Mouse (Mus musculus) midbrain, postnatal 0 days (tissue): ENCODE data around the gene Krt80. TPM values are rescaled to one million over a fixed set of nuclear protein-coding genes. Genes with fewer than 3 reads are reported as not detected.

Source experiments
- ATAC-seq: fragments of 200-750 bp; cut with Nextera tagmentation; 2 replicates; pipeline ENCODE4 v1.8.0; 2017; ENCODE audit warnings: moderate number of reproducible peaks, mild to moderate bottlenecking, moderate TSS enrichment, moderate library complexity; ENCODE audit not compliant: low FRiP score
- DNase-seq: peaks from one replicate; pipeline ENCODE4 v3.0.0-alpha.2; 2015; ENCODE audit warnings: low spot score
- H3K27ac ChIP-seq: fragments of 300-500 bp; sonication (generic); 2 replicates; pipeline ENCODE4 v1.5.1; 2014; ENCODE audit warnings: low read depth, mild to moderate bottlenecking, low read length, mixed read lengths
- H3K27me3 ChIP-seq: fragments of 300-500 bp; sonication (generic); 2 replicates; pipeline ENCODE4 v1.6.1; 2014; ENCODE audit warnings: low read length, control low read depth, mixed read lengths; ENCODE audit not compliant: insufficient read depth
- H3K36me3 ChIP-seq: fragments of 300-500 bp; sonication (generic); 2 replicates; pipeline ENCODE4 v1.6.1; 2014; ENCODE audit warnings: low read length, control low read depth, mixed read lengths; ENCODE audit not compliant: insufficient read depth
- H3K4me1 ChIP-seq: fragments of 300-500 bp; sonication (generic); 2 replicates; pipeline ENCODE4 v1.6.1; 2014; ENCODE audit warnings: mild to moderate bottlenecking, control low read depth, antibody characterized with exemption, low read length, mixed read lengths; ENCODE audit not compliant: insufficient read depth
- H3K4me2 ChIP-seq: fragments of 300-500 bp; sonication (generic); 2 replicates; pipeline ENCODE4 v1.6.1; 2014; ENCODE audit warnings: low read depth, mild to moderate bottlenecking, low read length, mixed read lengths; ENCODE audit not compliant: poor library complexity, severe bottlenecking
- H3K4me3 ChIP-seq: fragments of 300-500 bp; sonication (generic); 2 replicates; pipeline ENCODE4 v1.5.1; 2014; ENCODE audit warnings: low read depth, mild to moderate bottlenecking, low read length, moderate library complexity
- H3K9ac ChIP-seq: fragments of 300-500 bp; sonication (generic); replicated peaks from 2 replicates; pipeline ENCODE4 v1.6.1; 2014; ENCODE audit warnings: mild to moderate bottlenecking, low read length, moderate library complexity, mixed read lengths; ENCODE audit not compliant: poor library complexity, severe bottlenecking
- H3K9me3 ChIP-seq: fragments of 300-500 bp; sonication (generic); 2 replicates; pipeline ENCODE4 v1.6.1; 2016; ENCODE audit warnings: low read length, control low read depth
- CTCF ChIP-seq: IDR thresholded peaks from 2 replicates; pipeline ENCODE4 v1.5.1; 2016; ENCODE audit warnings: antibody characterized with exemption, mild to moderate bottlenecking
- WGBS: fragments of 180-500 bp; shearing (Covaris S2); extraction: QIAGEN DNeasy Blood & Tissue Kit; methylation state at CpG from one replicate; pipeline ENCODE4 v1.1.7; 2014; 5-methylcytosine and 5-hydroxymethylcytosine counted together
- polyA plus RNA-seq: library from polyadenylated mRNA; unstranded; fragments of >200 nt; fragmentation: Nextera tagmentation; extraction: Ambion mirVana; gene quantifications from 2 replicates; pipeline ENCODE4 v1.2.1, GENCODE M21; 2015
- total RNA-seq: library from RNA; depleted of rRNA; stranded (reverse); fragments of >200 nt; gene quantifications from 2 replicates; pipeline ENCODE4 v1.2.3, GENCODE M21; 2014

Gene Krt80
- total and polyA plus RNA-seq, 2 experiments from 2014 or later = 0.16 to 1.0 TPM

- Histone ChIP-seq H3K27ac (no peak within 1 kb of the TSS), H3K4me2 (no peak within 1 kb of the TSS), H3K9ac (no peak within 1 kb of the TSS), H3K36me3 (no peaks in the 10 kb centered on the region), H3K9me3 (no peaks in the 10 kb centered on the region), H3K27me3 (peaks cover 10% of the 10 kb centered on the region), H3K4me1 (no peaks in the 10 kb centered on the region), H3K4me3 (no peak within 1 kb of the TSS)
- DNase-seq (no peak), ATAC-seq (no peak)
- TF ChIP-seq CTCF = no peak
- WGBS = 64% methylated on average over 2 of the region's 2 CpGs
Measured at GRCm38 (mm10) chr15:101410775-101411174, 40.8 kb upstream of the Krt80 start, which contains the start of gene Krt7. TSS of gene Krt7 (plus strand) at chr15:101411043.

- no peak overlapping the region for H3K4me2 ChIP-seq
- H3K27ac ChIP-seq = no peak overlapping the region
- WGBS = 84% methylated on average over 8 of the region's 8 CpGs
- H3K4me1 ChIP-seq = no peaks in the 10 kb centered on the region
- H3K4me3 ChIP-seq = no peak overlapping the region
- ATAC-seq = no peak
- no peak for DNase-seq
- H3K9me3 ChIP-seq = no peaks in the 10 kb centered on the region
- no peak for TF ChIP-seq CTCF
- no peaks in the 10 kb centered on the region for H3K27me3 ChIP-seq
- H3K36me3 ChIP-seq = no peaks in the 10 kb centered on the region
- H3K9ac ChIP-seq = no peak overlapping the region
Measured at GRCm38 (mm10) chr15:101398269-101398668, 28.3 kb upstream of the Krt80 start.

GRCm38 (mm10) chr15:101397683-101398082 is 27.7 kb upstream of the Krt80 start:
- Histone ChIP-seq H3K36me3 (no peaks in the 10 kb centered on the region), H3K27me3 (no peaks in the 10 kb centered on the region), H3K4me2 (no peak overlapping the region), H3K27ac (no peak overlapping the region), H3K4me3 (no peak overlapping the region), H3K4me1 (no peaks in the 10 kb centered on the region), H3K9ac (no peak overlapping the region), H3K9me3 (no peaks in the 10 kb centered on the region)
- DNase-seq (no peak), ATAC-seq (no peak)
- WGBS = 97% methylated on average over 2 of the region's 2 CpGs
- TF ChIP-seq CTCF = no peak

- Histone ChIP-seq H3K27me3 (no peaks in the 10 kb centered on the region), H3K4me2 (no peak overlapping the region), H3K27ac (no peak overlapping the region), H3K9ac (no peak overlapping the region), H3K4me3 (no peak overlapping the region), H3K9me3 (no peaks in the 10 kb centered on the region), H3K36me3 (no peaks in the 10 kb centered on the region), H3K4me1 (no peaks in the 10 kb centered on the region)
- no peak for DNase-seq
- WGBS = 79% methylated on average over 3 of the region's 3 CpGs
- TF ChIP-seq CTCF = no peak
- no peak for ATAC-seq
Measured at GRCm38 (mm10) chr15:101396921-101397320, 27.0 kb upstream of the Krt80 start.

GRCm38 (mm10) chr15:101396466-101396865 is 26.5 kb upstream of the Krt80 start:
- no peaks in the 10 kb centered on the region for H3K4me1 ChIP-seq
- no peak overlapping the region for H3K4me3 ChIP-seq
- H3K36me3 ChIP-seq = no peaks in the 10 kb centered on the region
- no peak overlapping the region for H3K27ac ChIP-seq
- no peaks in the 10 kb centered on the region for H3K9me3 ChIP-seq
- no peak for ATAC-seq
- 67% methylated on average over 7 of the region's 7 CpGs for WGBS
- no peak overlapping the region for H3K4me2 ChIP-seq
- H3K9ac ChIP-seq = no peak overlapping the region
- no peak for TF ChIP-seq CTCF
- H3K27me3 ChIP-seq = no peaks in the 10 kb centered on the region
- DNase-seq = no peak

- DNase-seq (no peak), ATAC-seq (no peak)
- Histone ChIP-seq H3K27me3 (no peaks in the 10 kb centered on the region), H3K36me3 (no peaks in the 10 kb centered on the region), H3K4me2 (no peak overlapping the region), H3K9me3 (no peaks in the 10 kb centered on the region), H3K4me1 (no peaks in the 10 kb centered on the region), H3K9ac (no peak overlapping the region), H3K27ac (no peak overlapping the region), H3K4me3 (no peak overlapping the region)
- 64% methylated on average over 7 of the region's 7 CpGs for WGBS
- TF ChIP-seq CTCF = peak; percentile 21
Measured at GRCm38 (mm10) chr15:101394908-101395307, 24.9 kb upstream of the Krt80 start.
